Mouse (Mus musculus) layer of hippocampus, adult 2 months (tissue): Measurements from ENCODE around the gene Tmem208. TPM values are rescaled to one million over a fixed set of nuclear protein-coding genes. Genes with fewer than 3 reads are reported as not detected.

Experiments used
- DNase-seq, 2 experiments: peaks; one replicate each; pipeline ENCODE4 v3.0.0; 2022; ENCODE audit warnings: low spot score in 2 of 2
- H3K27ac ChIP-seq: fragments of 200-600 bp; 2 replicates; pipeline ENCODE4 v1.8.1; 2022
- H3K4me3 ChIP-seq: fragments of 200-600 bp; 2 replicates; pipeline ENCODE4 v1.8.1; 2022; ENCODE audit warnings: mild to moderate bottlenecking
- CTCF ChIP-seq: fragments of 200-600 bp; conservative IDR thresholded peaks from 2 replicates; pipeline ENCODE4 v1.8.1; 2022; ENCODE audit warnings: antibody characterized with exemption, mild to moderate bottlenecking, moderate library complexity
- microRNA-seq, 2 experiments: library from miRNA; unstranded; fragments of <30 nt; microRNA quantifications; one replicate each; pipeline ENCODE4 v1.2.0; 2021
- total RNA-seq, 2 experiments: library from RNA; stranded (reverse); gene quantifications; 2 replicates each; pipeline ENCODE4 v1.2.3; 2021

Gene Tmem208
- total RNA-seq, 2 experiments from 2014 or later = 40.3 to 40.9 TPM

DNA sequence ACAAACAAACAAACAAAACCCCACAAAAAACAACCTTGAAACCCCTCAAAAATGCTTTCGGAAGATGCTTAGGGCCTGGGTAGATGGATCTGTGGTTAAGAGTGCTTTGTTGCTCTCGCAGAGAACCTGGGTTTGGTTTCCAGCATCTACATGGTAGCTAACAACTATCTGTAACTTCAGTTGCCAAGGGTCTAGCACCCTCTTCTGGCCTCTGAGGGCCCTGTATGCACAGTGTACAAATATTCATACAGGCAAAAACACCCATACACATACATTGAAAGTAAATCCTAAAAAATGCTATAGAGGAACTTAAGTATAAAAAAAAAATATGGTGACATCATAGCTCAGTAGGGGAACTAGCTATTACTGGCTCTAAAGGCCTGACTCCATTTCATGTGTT, 57.9 kb downstream of the Tmem208 start:
- H3K27ac ChIP-seq = no peak overlapping the region
- TF ChIP-seq CTCF = peak; percentile 41
- DNase-seq = no peak
- no peak overlapping the region for H3K4me3 ChIP-seq

Small RNA genes within 50 kb of the gene (microRNA-seq; reads per million reads assigned to microRNA genes)
- gene Gm27320 (0 reads per million in 2 experiments), gene Mir328 (11,375 to 11,880 reads per million in 2 experiments)

Other genes with a start within 250 kb of the Tmem208 start
- gene Ces3b, start 242.6 kb upstream of the Tmem208 start, total RNA-seq = not detected
- not detected for gene Ces4a, start 194.6 kb upstream of the Tmem208 start, total RNA-seq
- gene Cbfb, start 155.7 kb upstream of the Tmem208 start, total RNA-seq = 10 to 100 TPM; 20.0 to 20.4 TPM
- 10 to 100 TPM; 38.9 to 39.2 TPM for gene D230025D16Rik, start 101.2 kb upstream of the Tmem208 start, total RNA-seq
- gene B3gnt9, start 71.2 kb upstream of the Tmem208 start, total RNA-seq = 1 to 10 TPM; 2.9 TPM
- 1 to 10 TPM; 7.0 to 7.6 TPM for gene Tradd, start 61.7 kb upstream of the Tmem208 start, total RNA-seq
- 1 to 10 TPM in 1 of 2 experiments, under 1 TPM in 1; 0.91 to 1.9 TPM for gene Fbxl8, start 61.7 kb upstream of the Tmem208 start, total RNA-seq
- gene Hsf4, start 56.6 kb upstream of the Tmem208 start, total RNA-seq = 1 to 10 TPM; 7.2 to 9.5 TPM
- gene Nol3, start 50.2 kb upstream of the Tmem208 start, total RNA-seq = 1 to 10 TPM; 7.4 to 7.8 TPM
- gene 4931428F04Rik, start 36.5 kb upstream of the Tmem208 start, total RNA-seq = 10 to 100 TPM; 20.0 to 24.4 TPM
- 1 to 10 TPM; 1.4 TPM for gene Exoc3l, start 30.3 kb upstream of the Tmem208 start, total RNA-seq
- gene E2f4, start 28.7 kb upstream of the Tmem208 start, total RNA-seq = 10 to 100 TPM; 36.1 to 39.0 TPM
- gene Elmo3, start 20.8 kb upstream of the Tmem208 start, total RNA-seq = 1 to 10 TPM in 1 of 2 experiments, under 1 TPM in 1; 0.84 to 1.2 TPM
- 1 to 10 TPM; 7.6 to 7.7 TPM for gene Lrrc29, start 76 bp upstream of the Tmem208 start, total RNA-seq
- gene Fhod1, start 21.6 kb downstream of the Tmem208 start, total RNA-seq = 1 to 10 TPM; 2.0 to 2.1 TPM
- 10 to 100 TPM; 13.3 to 14.9 TPM for gene Slc9a5, start 22.5 kb downstream of the Tmem208 start, total RNA-seq
- gene Plekhg4, start 46.9 kb downstream of the Tmem208 start, total RNA-seq = 1 to 10 TPM; 1.7 to 2.2 TPM
- gene Kctd19, start 87.1 kb downstream of the Tmem208 start, total RNA-seq = not detected
- under 1 TPM; 0.42 to 0.84 TPM for gene Lrrc36, start 87.2 kb downstream of the Tmem208 start, total RNA-seq
- gene Tppp3, start 145.2 kb downstream of the Tmem208 start, total RNA-seq = 10 to 100 TPM; 36.5 to 36.8 TPM
- 10 to 100 TPM; 36.2 to 38.9 TPM for gene Zdhhc1, start 170.5 kb downstream of the Tmem208 start, total RNA-seq
- gene Hsd11b2, start 192.4 kb downstream of the Tmem208 start, total RNA-seq = not detected
- gene Atp6v0d1, start 239.7 kb downstream of the Tmem208 start, total RNA-seq = 100 to 1,000 TPM; 278 to 305 TPM